Mouse (Mus musculus) CH12.LX (cell line): ENCODE results near the gene Zfp664. TPM values are rescaled to one million over a fixed set of nuclear protein-coding genes. Genes with fewer than 3 reads are reported as not detected.

Experiments used
- DNase-seq: peaks from one replicate; pipeline ENCODE4 v3.0.0-alpha.2; 2013; ENCODE audit errors: extremely low read depth
- H3K27ac ChIP-seq: 2 replicates; pipeline ENCODE4 v1.5.1; 2012; ENCODE audit warnings: low read depth, mild to moderate bottlenecking, control low read depth, moderate library complexity; ENCODE audit not compliant: insufficient read depth
- H3K27me3 ChIP-seq: replicated peaks from 2 replicates; pipeline ENCODE3; 2012; ENCODE audit warnings: inconsistent platforms
- H3K36me3 ChIP-seq, 2 experiments: replicated peaks in 1 of 2; 2 replicates each; pipeline versions ENCODE3 to v1.6.1; 2012; ENCODE audit warnings: inconsistent platforms in 1 of 2, low read length in 1 of 2, mild to moderate bottlenecking in 1 of 2, mixed read lengths in 1 of 2, moderate library complexity in 1 of 2; ENCODE audit not compliant: control insufficient read depth in 1 of 2, insufficient read depth in 1 of 2
- H3K4me1 ChIP-seq, 2 experiments: 2 replicates each; pipeline ENCODE4 v1.6.1; 2012; ENCODE audit warnings: inconsistent platforms in 1 of 2, moderate library complexity in 1 of 2; ENCODE audit not compliant: insufficient read depth in 2 of 2, control insufficient read depth in 1 of 2
- H3K4me2 ChIP-seq: 2 replicates; pipeline ENCODE4 v1.6.1; 2012; ENCODE audit warnings: low read depth, mild to moderate bottlenecking, control low read depth; ENCODE audit not compliant: poor library complexity, insufficient read depth, severe bottlenecking
- H3K4me3 ChIP-seq, 3 experiments: fragments of 150-350 bp in 1 of 3; sonication (generic) in 1 of 3; replicated peaks in 1 of 3; 2 replicates each; pipeline versions ENCODE3 to v1.5.1; 2011 to 2012; ENCODE audit warnings: low read depth in 2 of 3, low read length in 2 of 3, mild to moderate bottlenecking in 2 of 3, moderate library complexity in 2 of 3, control low read depth in 1 of 3, improper control_type of control experiment in 1 of 3, inconsistent platforms in 1 of 3, mixed read lengths in 1 of 3; ENCODE audit not compliant: poor library complexity in 1 of 3
- H3K79me2 ChIP-seq: replicated peaks from 2 replicates; pipeline ENCODE4 v1.6.1; 2012; ENCODE audit warnings: mild to moderate bottlenecking, moderate library complexity; ENCODE audit not compliant: control insufficient read depth, poor library complexity, insufficient read depth, severe bottlenecking; ENCODE audit errors: extremely low read depth
- H3K9ac ChIP-seq: 2 replicates; pipeline ENCODE4 v1.6.1; 2012; ENCODE audit warnings: low read depth, mild to moderate bottlenecking, control low read depth, moderate library complexity; ENCODE audit not compliant: insufficient read depth
- H3K9me3 ChIP-seq: replicated peaks from 2 replicates; pipeline ENCODE3; 2012; ENCODE audit warnings: low read length, inconsistent platforms, mixed read lengths
- CHD1 ChIP-seq: IDR thresholded peaks from 2 replicates; pipeline ENCODE4 v1.6.1; 2012; ENCODE audit warnings: low read depth, low read length, improper control_type of control experiment, inconsistent platforms
- CTCF ChIP-seq, 2 experiments: IDR thresholded peaks in 1 of 2; conservative IDR thresholded peaks in 1 of 2; 2 replicates each; pipeline ENCODE4 v1.5.1; 2011 to 2012; ENCODE audit warnings: low read depth in 2 of 2, low read length in 2 of 2, improper control_type of control experiment in 1 of 2, inconsistent platforms in 1 of 2, mild to moderate bottlenecking in 1 of 2, moderate library complexity in 1 of 2
- ELF1 ChIP-seq: IDR thresholded peaks from 2 replicates; pipeline ENCODE4 v1.6.1; 2014; ENCODE audit warnings: low read depth, mild to moderate bottlenecking, inconsistent platforms, low read length, improper control_type of control experiment
- EP300 ChIP-seq: IDR thresholded peaks from 2 replicates; pipeline ENCODE4 v1.6.1; 2011; ENCODE audit warnings: low read length, improper control_type of control experiment
- JUND ChIP-seq: conservative IDR thresholded peaks from 2 replicates; pipeline ENCODE4 v1.6.1; 2011; ENCODE audit warnings: low read depth, low read length, improper control_type of control experiment
- MAFK ChIP-seq: IDR thresholded peaks from 2 replicates; pipeline ENCODE4 v1.6.1; 2011; ENCODE audit warnings: low read length, improper control_type of control experiment; ENCODE audit not compliant: insufficient replicate concordance
- MAZ ChIP-seq: IDR thresholded peaks from 2 replicates; pipeline ENCODE4 v1.6.1; 2012; ENCODE audit warnings: low read depth, mild to moderate bottlenecking, inconsistent platforms, low read length, improper control_type of control experiment, moderate library complexity
- MEF2A ChIP-seq: IDR thresholded peaks from 2 replicates; pipeline ENCODE4 v1.6.1; 2014; ENCODE audit warnings: low read depth, mild to moderate bottlenecking, inconsistent platforms, low read length, improper control_type of control experiment, borderline replicate concordance
- MXI1 ChIP-seq: IDR thresholded peaks from 2 replicates; pipeline ENCODE4 v1.6.1; 2011; ENCODE audit warnings: mild to moderate bottlenecking, low read depth, low read length, improper control_type of control experiment
- PAX5 ChIP-seq: IDR thresholded peaks from 2 replicates; pipeline ENCODE4 v1.6.1; 2012; ENCODE audit warnings: low read length, inconsistent platforms, mixed read lengths
- RAD21 ChIP-seq: IDR thresholded peaks from 2 replicates; pipeline ENCODE4 v1.6.1; 2011; ENCODE audit warnings: low read depth, mild to moderate bottlenecking, low read length, improper control_type of control experiment, moderate library complexity
- SMC3 ChIP-seq: IDR thresholded peaks from 2 replicates; pipeline ENCODE4 v1.6.1; 2011; ENCODE audit warnings: low read depth, low read length, improper control_type of control experiment
- USF2 ChIP-seq: conservative IDR thresholded peaks from 2 replicates; pipeline ENCODE4 v1.6.1; 2011; ENCODE audit warnings: low read depth, low read length, improper control_type of control experiment
- ZC3H11A ChIP-seq: IDR thresholded peaks from 2 replicates; pipeline ENCODE4 v1.6.1; 2012; ENCODE audit warnings: low read depth, mild to moderate bottlenecking, inconsistent platforms, low read length, improper control_type of control experiment
- ZKSCAN1 ChIP-seq: IDR thresholded peaks from 2 replicates; pipeline ENCODE4 v1.6.1; 2012; ENCODE audit warnings: low read depth, inconsistent platforms, low read length, improper control_type of control experiment, borderline replicate concordance
- ZNF384 ChIP-seq: IDR thresholded peaks from 2 replicates; pipeline ENCODE4 v1.6.1; 2012; ENCODE audit warnings: low read depth, low read length, improper control_type of control experiment, inconsistent platforms
- dilution Hi-C: fragments of 300-500 bp; cut with MboI; formaldehyde crosslinking; loops from 2 replicates; pipeline ENCODE4 v1.14.3; 2020; ENCODE audit warnings: low sequenced_read_pairs; ENCODE audit not compliant: extremely low pct_unique_long_range_greater_than_20kb, extremely low pct_ligation_motif_present
- in situ Hi-C: fragments of 300-500 bp; cut with MboI; formaldehyde crosslinking; loops from 3 replicates; pipeline ENCODE4 v1.14.3; 2019; ENCODE audit warnings: low sequenced_read_pairs, low pct_ligation_motif_present, low pct_unique_long_range_greater_than_20kb, mixed read lengths
- polyA plus RNA-seq: library from polyadenylated mRNA; unstranded; fragments of >175 nt; gene quantifications from 2 replicates; pipeline ENCODE4 v1.2.1, GENCODE M21; 2012; ENCODE audit warnings: low read depth; ENCODE audit not compliant: insufficient read length
- total RNA-seq, 2 experiments: library from RNA; depleted of rRNA; stranded (reverse); fragments of 300-350 nt in 1 of 2; fragments of >200 nt in 1 of 2; gene quantifications; 2 replicates each; pipeline ENCODE4 v1.2.3; 2012 to 2014

Zfp664 gene
- total and polyA plus RNA-seq, 3 experiments: 7.4 to 14.3 (median 12.3) TPM

DNA sequence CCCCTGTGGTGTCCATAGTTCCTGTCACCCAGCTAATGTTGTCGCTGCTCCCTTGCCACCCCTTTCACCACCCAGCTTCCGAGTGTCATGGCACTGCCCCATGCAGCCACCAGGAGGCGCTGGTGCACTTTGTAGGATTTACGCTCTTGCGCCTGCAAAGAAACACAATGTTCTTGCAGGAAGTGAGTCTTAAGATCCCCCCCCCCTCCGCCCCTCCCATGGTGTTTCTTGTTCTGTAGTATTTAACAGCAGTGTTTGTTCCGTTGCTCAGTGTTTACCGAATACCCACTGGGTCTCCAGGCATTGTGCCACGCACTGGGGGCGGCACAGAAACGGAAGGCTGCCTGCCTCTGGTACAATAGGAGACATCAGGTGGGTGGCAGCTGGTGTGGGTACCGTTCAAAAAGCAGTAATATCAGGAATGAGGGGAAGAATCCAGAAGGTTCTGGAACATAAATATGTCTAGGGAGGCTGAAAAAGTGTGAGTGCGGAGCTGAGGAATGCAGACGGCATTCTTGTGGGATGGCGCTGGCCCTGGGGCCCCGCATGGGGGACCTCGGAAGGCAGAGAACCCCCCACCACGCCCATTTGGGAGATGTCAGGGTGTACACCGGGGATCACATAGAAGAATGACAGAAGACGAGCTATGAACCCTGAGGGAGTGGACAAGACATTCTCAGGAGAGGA is 37.6 kb downstream of the Zfp664 start (continued):
- TF ChIP-seq ZNF384 (no peak), JUND (no peak), ZC3H11A (peak; percentile 90), MXI1 (no peak), ZKSCAN1 (no peak), MEF2A (no peak), USF2 (no peak), MAZ (0 out of 2 replicates have a peak, but pooled peaks have one; percentile 30), CHD1 (no peak), RAD21 (peak; percentile 93), EP300 (no peak), MAFK (no peak), ELF1 (peak; percentile 58; the same call in 1 of the 2 replicates), SMC3 (peak; percentile 96)

DNA sequence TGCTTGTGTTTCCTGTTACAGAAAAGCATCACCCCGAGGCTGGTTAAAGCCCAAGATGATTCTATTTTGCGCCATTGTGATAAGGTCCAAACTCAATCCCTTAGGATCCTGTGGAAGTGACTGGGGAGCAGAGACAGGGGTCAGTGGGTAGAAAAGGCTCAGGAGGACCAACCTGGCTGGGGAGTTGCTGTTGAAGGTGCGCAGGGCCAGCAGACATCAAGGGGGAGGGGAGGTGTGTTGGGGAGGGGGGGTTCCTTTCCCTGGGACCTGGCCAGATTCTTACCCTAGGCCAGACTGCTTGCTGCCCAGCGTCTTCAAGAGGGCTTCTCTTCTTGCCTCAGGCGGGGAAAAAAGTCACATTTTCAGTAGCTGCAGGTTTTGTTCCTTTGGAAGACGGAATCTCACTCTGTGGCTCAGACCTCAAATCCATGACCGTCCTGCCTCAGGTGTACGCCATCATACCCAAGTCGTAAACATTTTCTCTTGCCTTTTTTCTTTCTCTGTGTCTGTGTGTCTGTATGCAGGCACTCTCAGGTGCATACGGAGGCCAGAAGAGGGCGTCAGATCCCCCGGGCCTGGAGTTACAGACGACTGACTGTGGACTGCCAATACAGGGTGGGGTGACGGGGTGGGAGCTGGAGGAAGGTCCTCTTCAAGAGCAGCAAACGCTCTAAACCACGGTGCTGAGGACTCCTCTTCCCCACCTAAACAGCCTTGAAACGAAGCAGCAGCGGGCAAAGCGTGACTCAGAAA is 38.4 kb downstream of the Zfp664 start:
- Histone ChIP-seq H3K4me1 (peaks cover 0 to 6% of the 10 kb centered on the region in 2 experiments; a peak in 2 of 4 replicates), H3K36me3 (no peaks in the 10 kb centered on the region), H3K4me3 (no peak overlapping the region), H3K79me2 (no peaks in the 10 kb centered on the region), H3K27ac (no peak overlapping the region), H3K9me3 (peaks cover 3% of the 10 kb centered on the region), H3K9ac (no peak overlapping the region)
- dilution Hi-C loops: no loop called here
- in situ Hi-C loops: loop anchor here (5.0 to 10.0 kb wide), 3 partner anchors 371 to 474 kb away; partner anchors contain the start of gene Scarb1
- no peak for TF ChIP-seq PAX5
- 0 out of 4 replicates have a peak, but pooled peaks of 1 of the 2 experiments have one; percentile 5 for TF ChIP-seq CTCF (conservative IDR thresholded peaks at IDR 0.05 in 1 of 2, IDR thresholded peaks at IDR 0.05 in 1 of 2; ENCODE audit: low read depth in 2 of 2, low read length in 2 of 2)
- TF ChIP-seq, all 38 proteins: peak for 1
- Histone ChIP-seq H3K4me2 (no peak overlapping the region), H3K27me3 (no peaks in the 10 kb centered on the region)
- DNase-seq: no peak

DNA sequence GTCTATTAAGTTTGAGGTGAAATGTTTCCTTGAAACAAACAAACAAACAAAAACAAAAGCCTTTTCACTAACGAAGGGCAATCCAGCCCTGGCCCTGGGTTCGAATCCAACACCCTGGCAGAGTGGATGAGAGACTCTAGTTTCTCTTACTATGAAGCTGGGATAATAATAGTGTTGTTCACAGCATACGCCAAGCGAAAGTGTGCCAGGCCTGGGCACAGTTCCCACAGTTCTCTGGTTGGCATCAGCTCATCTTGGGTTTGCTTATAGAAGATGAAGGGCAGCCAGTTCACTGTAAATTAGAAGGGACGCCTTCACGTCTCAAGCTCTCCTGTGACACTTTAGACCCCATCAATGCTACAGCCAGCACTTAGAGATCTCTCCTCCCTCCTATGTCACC is 39.2 kb downstream of the Zfp664 start:
- Histone ChIP-seq H3K9me3 (peaks cover 3% of the 10 kb centered on the region), H3K4me3 (no peak overlapping the region), H3K9ac (no peak overlapping the region), H3K4me1 (peaks cover 0 to 6% of the 10 kb centered on the region in 2 experiments; a peak in 2 of 4 replicates), H3K27me3 (no peaks in the 10 kb centered on the region), H3K79me2 (no peaks in the 10 kb centered on the region), H3K27ac (no peak overlapping the region), H3K36me3 (no peaks in the 10 kb centered on the region), H3K4me2 (no peak overlapping the region)
- dilution Hi-C loops (no loop called here), in situ Hi-C loops (loop anchor here (5.0 to 10.0 kb wide), 3 partner anchors 371 to 473 kb away; partner anchors contain the start of gene Scarb1)
- no peak for TF ChIP-seq MXI1
- DNase-seq: no peak
